Mouse (Mus musculus) stomach, embryonic 16.5 days (tissue): ENCODE results near the gene Camsap2. TPM values are rescaled to one million over a fixed set of nuclear protein-coding genes. Genes with fewer than 3 reads are reported as not detected.

Experiments
- ATAC-seq: fragments of 200-750 bp; cut with Nextera tagmentation; 2 replicates; pipeline ENCODE4 v1.8.0; 2017; ENCODE audit warnings: moderate number of reproducible peaks, moderate TSS enrichment; ENCODE audit not compliant: insufficient read depth, low FRiP score
- H3K27ac ChIP-seq: fragments of 300-500 bp; sonication (generic); 2 replicates; pipeline ENCODE4 v1.5.1; 2014; ENCODE audit warnings: low read length
- H3K27me3 ChIP-seq: fragments of 300-500 bp; sonication (generic); 2 replicates; pipeline ENCODE4 v1.6.1; 2014; ENCODE audit warnings: low read length, control low read depth, mixed read lengths; ENCODE audit not compliant: control insufficient read depth, insufficient read depth
- H3K36me3 ChIP-seq: fragments of 300-500 bp; sonication (generic); 2 replicates; pipeline ENCODE4 v1.6.1; 2014; ENCODE audit warnings: low read length; ENCODE audit not compliant: control insufficient read depth, insufficient read depth
- H3K4me1 ChIP-seq: fragments of 300-500 bp; sonication (generic); 2 replicates; pipeline ENCODE4 v1.6.1; 2014; ENCODE audit warnings: low read length, control low read depth, mixed read lengths; ENCODE audit not compliant: control insufficient read depth, insufficient read depth
- H3K4me2 ChIP-seq: fragments of 300-500 bp; sonication (generic); 2 replicates; pipeline ENCODE4 v1.6.1; 2014; ENCODE audit warnings: low read depth, low read length, mixed read lengths
- H3K4me3 ChIP-seq: fragments of 300-500 bp; sonication (generic); replicated peaks from 2 replicates; pipeline ENCODE4 v1.5.1; 2014; ENCODE audit warnings: mild to moderate bottlenecking, low read length
- H3K9ac ChIP-seq: fragments of 300-500 bp; sonication (generic); 2 replicates; pipeline ENCODE4 v1.6.1; 2014; ENCODE audit warnings: low read length
- H3K9me3 ChIP-seq: fragments of 300-500 bp; sonication (generic); replicated peaks from 2 replicates; pipeline ENCODE4 v1.6.1; 2016; ENCODE audit warnings: low read length, control low read depth; ENCODE audit not compliant: control insufficient read depth
- WGBS: fragments of 180-500 bp; shearing (Covaris S2); extraction: QIAGEN DNeasy Blood & Tissue Kit; methylation state at CpG from one replicate; pipeline ENCODE4 v1.1.7; 2014; 5-methylcytosine and 5-hydroxymethylcytosine counted together
- polyA plus RNA-seq: library from polyadenylated mRNA; unstranded; fragments of >200 nt; fragmentation: Nextera tagmentation; extraction: Ambion mirVana; gene quantifications from 2 replicates; pipeline ENCODE4 v1.2.1, GENCODE M21; 2015

Camsap2 gene
- polyA plus RNA-seq, 1 experiment from 2014 or later, result 9.3 TPM

DNA sequence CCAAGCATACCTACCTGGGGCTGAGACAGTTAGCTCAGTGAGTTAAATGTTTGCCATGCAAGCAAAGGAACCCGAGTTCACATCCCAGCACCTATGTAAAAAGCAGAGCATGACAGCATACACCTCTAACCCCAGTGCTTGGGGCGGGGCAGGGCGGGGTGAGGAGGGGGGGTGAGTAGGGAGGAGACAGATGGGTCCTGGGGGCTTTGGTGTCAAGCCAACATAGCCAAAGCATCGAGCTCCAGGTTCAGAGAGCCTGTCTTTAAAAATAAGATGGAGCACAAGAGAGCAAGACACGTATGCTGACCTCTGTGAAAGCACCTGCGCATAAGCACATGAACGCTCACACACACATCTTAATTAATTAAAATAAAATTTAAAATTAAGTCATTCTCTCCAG, 12.8 kb downstream of the Camsap2 start:
- no peaks in the 10 kb centered on the region for H3K27me3 ChIP-seq
- H3K4me1 ChIP-seq, result no peaks in the 10 kb centered on the region
- no peak for ATAC-seq
- no peaks in the 10 kb centered on the region for H3K9me3 ChIP-seq
- H3K4me3 ChIP-seq, result no peak overlapping the region
- no peak overlapping the region for H3K4me2 ChIP-seq
- H3K9ac ChIP-seq, result no peak overlapping the region
- H3K36me3 ChIP-seq, result no peaks in the 10 kb centered on the region; the same call in 1 of the 2 replicates
- WGBS, result 77% methylated on average over 7 of the region's 7 CpGs
- no peak overlapping the region for H3K27ac ChIP-seq

DNA sequence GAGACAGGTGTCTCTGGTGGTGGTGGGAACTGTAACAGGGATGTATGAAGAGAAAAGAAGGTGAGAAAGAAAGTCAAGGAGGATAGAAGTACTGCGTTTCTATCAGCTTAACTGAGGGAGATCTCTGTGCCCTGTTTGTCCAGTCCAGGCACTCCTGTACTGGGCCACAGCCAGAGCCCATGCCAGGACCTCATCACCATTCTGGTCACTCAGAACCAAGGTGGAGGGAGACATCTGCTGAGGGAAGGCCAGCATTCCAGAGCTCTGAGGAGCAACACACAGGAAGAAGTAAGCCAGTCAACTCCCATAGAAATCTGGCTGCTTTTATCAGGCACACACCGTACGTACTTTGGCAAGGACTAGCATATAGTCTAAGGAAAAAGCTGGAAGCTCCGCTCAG, 14.1 kb downstream of the Camsap2 start:
- H3K36me3 ChIP-seq, result no peaks in the 10 kb centered on the region; the same call in 1 of the 2 replicates
- no peak overlapping the region for H3K4me2 ChIP-seq
- 91% methylated on average over 4 of the region's 4 CpGs for whole genome bisulfite sequencing

DNA sequence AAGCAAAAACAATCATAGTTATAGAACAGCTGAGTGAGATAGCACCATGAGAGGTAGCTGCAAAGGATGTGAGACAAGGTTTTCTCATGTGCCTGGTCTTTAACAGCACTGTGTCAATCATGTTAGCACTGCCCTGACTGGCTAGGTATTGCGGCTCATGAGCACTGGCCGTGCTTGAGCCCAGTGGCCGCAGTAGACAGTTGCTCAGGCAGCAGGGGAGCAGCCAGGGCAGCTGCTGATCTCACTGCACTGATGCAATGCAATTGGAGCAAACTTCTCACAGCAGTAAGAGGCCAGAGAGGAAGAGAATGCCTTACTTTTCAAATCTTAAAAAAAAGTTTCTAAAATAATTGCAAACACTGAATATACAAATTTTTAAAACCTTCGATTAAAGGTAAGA, 16.5 kb downstream of the Camsap2 start:
- WGBS, result 86% methylated on average over 4 of the region's 4 CpGs
- H3K9ac ChIP-seq, result no peak overlapping the region
- H3K36me3 ChIP-seq, result no peaks in the 10 kb centered on the region; the same call in 1 of the 2 replicates
- no peaks in the 10 kb centered on the region for H3K27me3 ChIP-seq
- ATAC-seq, result no peak
- no peak overlapping the region for H3K4me3 ChIP-seq
- no peak overlapping the region for H3K4me2 ChIP-seq
- no peaks in the 10 kb centered on the region for H3K9me3 ChIP-seq
- peaks cover 5% of the 10 kb centered on the region; the same call in 1 of the 2 replicates for H3K4me1 ChIP-seq
- H3K27ac ChIP-seq, result no peak overlapping the region

More for the DNA sequence above, 14.1 kb downstream of the Camsap2 start:
- H3K9me3 ChIP-seq, result no peaks in the 10 kb centered on the region
- H3K4me1 ChIP-seq, result no peaks in the 10 kb centered on the region
- H3K9ac ChIP-seq, result no peak overlapping the region
- no peak overlapping the region for H3K27ac ChIP-seq
- H3K27me3 ChIP-seq, result no peaks in the 10 kb centered on the region
- no peak overlapping the region for H3K4me3 ChIP-seq
- ATAC-seq, result no peak

DNA sequence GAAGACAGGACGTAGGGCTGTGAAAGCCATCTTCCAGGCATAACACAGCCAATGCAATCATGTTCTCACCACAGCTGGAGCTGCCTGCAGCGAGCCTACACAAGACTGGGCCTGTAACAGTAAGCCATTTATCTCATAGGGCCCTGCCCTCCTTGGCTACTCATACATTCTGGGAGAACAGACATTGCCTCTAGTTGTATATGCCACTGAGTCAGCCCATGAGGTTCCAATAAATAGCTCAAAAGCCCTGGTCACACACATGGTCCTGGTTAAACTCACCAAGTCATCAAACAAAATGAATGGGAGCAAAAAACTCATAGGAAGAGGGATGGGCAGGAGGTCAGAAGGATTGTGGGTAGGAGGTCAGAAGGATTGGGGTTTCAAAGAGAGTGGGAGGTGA, 17.3 kb downstream of the Camsap2 start:
- Histone ChIP-seq H3K9ac (no peak overlapping the region), H3K9me3 (no peaks in the 10 kb centered on the region), H3K4me3 (no peak overlapping the region), H3K27ac (no peak overlapping the region), H3K27me3 (no peaks in the 10 kb centered on the region), H3K4me1 (peaks cover 5% of the 10 kb centered on the region; the same call in 1 of the 2 replicates), H3K36me3 (no peaks in the 10 kb centered on the region; the same call in 1 of the 2 replicates), H3K4me2 (no peak overlapping the region)
- WGBS, result 65% methylated on average over 2 of the region's 2 CpGs
- no peak for ATAC-seq

DNA sequence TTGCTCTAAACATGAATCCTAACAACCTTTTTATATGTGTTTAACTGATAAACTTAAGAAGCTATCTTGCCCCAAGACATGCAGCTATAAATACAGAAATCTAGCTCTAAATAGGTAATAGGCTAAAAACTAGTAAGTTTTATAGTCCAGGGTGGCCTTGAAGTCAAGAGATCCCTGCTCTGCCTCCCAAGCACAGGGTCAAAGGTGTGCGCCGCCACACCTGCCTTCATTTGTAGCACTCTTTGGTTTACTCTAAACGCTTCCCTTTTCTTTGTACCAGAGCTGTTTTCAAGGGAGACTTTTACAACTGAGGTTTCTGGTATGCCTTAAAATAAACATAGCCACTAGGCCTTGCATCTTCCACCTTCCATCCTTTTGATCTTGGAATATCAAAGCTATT, 18.3 kb downstream of the Camsap2 start:
- 60% methylated on average over 3 of the region's 3 CpGs for WGBS
- Histone ChIP-seq H3K4me1 (peaks cover 5% of the 10 kb centered on the region; the same call in 1 of the 2 replicates), H3K9ac (no peak overlapping the region), H3K4me3 (no peak overlapping the region), H3K36me3 (no peaks in the 10 kb centered on the region; the same call in 1 of the 2 replicates), H3K9me3 (no peaks in the 10 kb centered on the region), H3K4me2 (no peak overlapping the region), H3K27me3 (no peaks in the 10 kb centered on the region), H3K27ac (no peak overlapping the region)
- no peak for ATAC-seq

DNA sequence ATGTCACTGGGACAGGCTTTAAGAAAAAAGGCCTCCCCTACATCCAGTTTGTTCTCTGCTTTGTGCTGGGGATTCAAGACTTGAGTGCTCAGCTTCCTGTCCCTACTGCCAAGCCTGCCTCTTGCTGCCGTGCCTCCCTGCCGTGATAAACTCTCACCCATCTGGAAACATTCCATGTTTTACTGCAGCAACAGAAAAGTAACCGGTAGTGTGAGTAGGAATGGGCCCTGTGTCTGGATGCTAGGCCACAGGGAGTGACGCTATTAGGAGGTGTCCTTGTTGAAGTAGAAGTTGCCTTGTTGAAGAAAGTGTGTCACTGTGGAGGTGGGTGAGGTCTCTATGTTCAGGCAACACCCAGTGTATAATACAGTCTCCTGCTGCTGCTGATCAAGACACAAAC, 20.0 kb downstream of the Camsap2 start:
- ATAC-seq, result peak; percentile 40; the same call in 1 of the 2 replicates
- Histone ChIP-seq H3K27ac (no peak overlapping the region), H3K27me3 (no peaks in the 10 kb centered on the region), H3K9me3 (no peaks in the 10 kb centered on the region), H3K4me2 (no peak overlapping the region), H3K4me1 (peaks cover 5% of the 10 kb centered on the region; the same call in 1 of the 2 replicates), H3K4me3 (no peak overlapping the region), H3K9ac (no peak overlapping the region), H3K36me3 (no peaks in the 10 kb centered on the region; the same call in 1 of the 2 replicates)
- WGBS, result 25% methylated on average over 4 of the region's 4 CpGs

DNA sequence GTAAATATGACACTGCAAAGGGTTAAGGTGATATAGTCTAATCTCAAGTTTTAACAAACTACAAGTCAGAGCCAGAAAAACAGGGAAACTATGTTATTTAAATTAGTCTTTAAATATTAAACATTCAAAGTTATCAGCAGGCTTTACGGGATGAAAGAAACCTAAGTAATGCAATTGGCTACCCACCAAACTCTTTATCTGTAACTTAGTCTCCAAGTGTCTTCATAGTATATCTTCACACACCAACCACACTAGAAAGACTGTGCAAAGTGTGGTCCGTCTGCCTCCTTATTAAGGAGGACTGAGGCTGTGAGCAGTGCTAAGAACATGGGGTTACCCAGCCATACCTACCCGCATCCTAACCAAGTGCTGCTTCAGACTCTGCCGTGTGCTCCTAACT, 23.6 kb downstream of the Camsap2 start:
- no peak for ATAC-seq
- H3K27me3 ChIP-seq, result no peaks in the 10 kb centered on the region
- no peaks in the 10 kb centered on the region for H3K36me3 ChIP-seq
- H3K4me3 ChIP-seq, result no peak overlapping the region
- H3K4me2 ChIP-seq, result no peak overlapping the region
- H3K9ac ChIP-seq, result no peak overlapping the region
- H3K27ac ChIP-seq, result no peak overlapping the region
- no peaks in the 10 kb centered on the region for H3K9me3 ChIP-seq
- H3K4me1 ChIP-seq, result peaks cover 5% of the 10 kb centered on the region; the same call in 1 of the 2 replicates
- 90% methylated on average over 4 of the region's 4 CpGs for WGBS

DNA sequence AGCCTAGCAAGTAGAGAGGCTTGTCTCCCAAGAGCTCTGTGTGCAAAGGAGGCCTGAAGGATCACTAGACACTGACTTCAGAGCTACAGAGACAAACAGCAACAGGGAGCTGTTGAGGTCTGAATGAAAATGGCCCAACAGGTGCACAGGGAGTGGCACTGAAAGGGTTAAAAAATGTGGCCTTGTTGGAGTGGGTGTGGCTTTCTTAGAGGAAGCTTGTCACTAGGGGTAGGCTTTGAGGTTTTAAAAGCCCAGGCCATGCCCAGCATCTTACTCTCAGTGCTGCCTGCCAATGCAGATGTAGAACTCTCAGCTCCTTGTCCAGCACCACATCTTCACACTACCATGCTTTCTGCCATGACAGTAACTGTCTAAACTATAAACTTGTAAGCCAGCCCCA, 29.6 kb downstream of the Camsap2 start:
- Histone ChIP-seq H3K27me3 (no peaks in the 10 kb centered on the region), H3K9ac (no peak overlapping the region), H3K36me3 (no peaks in the 10 kb centered on the region), H3K4me1 (peaks cover 4% of the 10 kb centered on the region; the same call in 1 of the 2 replicates), H3K4me2 (no peak overlapping the region), H3K27ac (no peak overlapping the region), H3K4me3 (no peak overlapping the region), H3K9me3 (no peaks in the 10 kb centered on the region)
- no peak for ATAC-seq

DNA sequence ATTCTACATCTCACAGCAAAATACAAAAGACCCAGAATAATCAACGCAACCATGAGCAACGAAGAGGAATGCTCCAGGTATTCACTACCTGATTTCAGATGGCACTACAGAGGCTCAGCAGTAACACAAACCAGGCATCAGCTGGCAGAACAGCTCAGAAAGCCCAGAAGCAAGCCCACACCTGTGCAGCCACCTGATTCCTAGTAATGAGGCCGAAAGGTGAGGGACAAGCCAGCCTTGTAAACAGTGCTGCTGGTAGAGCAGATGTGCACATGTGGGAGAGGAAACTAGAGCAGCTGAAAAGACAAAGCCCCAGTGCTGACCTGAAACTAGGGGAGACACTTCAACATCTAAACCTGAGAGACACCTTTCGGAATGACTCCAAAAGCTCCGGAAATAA, 36.7 kb downstream of the Camsap2 start:
- Histone ChIP-seq H3K4me1 (peaks cover 4% of the 10 kb centered on the region; the same call in 1 of the 2 replicates), H3K27me3 (no peaks in the 10 kb centered on the region), H3K4me2 (no peak overlapping the region), H3K9me3 (no peaks in the 10 kb centered on the region), H3K4me3 (no peak overlapping the region), H3K36me3 (no peaks in the 10 kb centered on the region), H3K9ac (no peak overlapping the region), H3K27ac (no peak overlapping the region)
- no peak for ATAC-seq
- WGBS, result 78% methylated on average over 5 of the region's 5 CpGs
